Mouse (Mus musculus) limb, embryonic 11.5 days (tissue): ENCODE measurements around the gene Ociad1. TPM values are rescaled to one million over a fixed set of nuclear protein-coding genes. Genes with fewer than 3 reads are reported as not detected.

Experiments
- ATAC-seq: fragments of 200-750 bp; cut with Nextera tagmentation; 2 replicates; pipeline ENCODE4 v1.8.0; 2017; ENCODE audit warnings: low read depth; ENCODE audit not compliant: insufficient number of reproducible peaks, low FRiP score, low TSS enrichment
- DNase-seq: peaks from one replicate; pipeline ENCODE4 v3.0.0-alpha.2; 2015; ENCODE audit warnings: low spot score
- H3K27ac ChIP-seq: fragments of 300-500 bp; sonication (generic); replicated peaks from 2 replicates; pipeline ENCODE4 v1.5.1; 2014; ENCODE audit warnings: low read depth, mild to moderate bottlenecking, low read length
- H3K27me3 ChIP-seq: fragments of 300-500 bp; sonication (generic); 2 replicates; pipeline ENCODE4 v1.6.1; 2014; ENCODE audit warnings: mild to moderate bottlenecking, low read length, mixed read lengths; ENCODE audit not compliant: control insufficient read depth, insufficient read depth
- H3K36me3 ChIP-seq: fragments of 300-500 bp; sonication (generic); 2 replicates; pipeline ENCODE4 v1.6.1; 2014; ENCODE audit warnings: mild to moderate bottlenecking, low read length, moderate library complexity, mixed read lengths; ENCODE audit not compliant: control insufficient read depth, insufficient read depth
- H3K4me1 ChIP-seq: fragments of 300-500 bp; sonication (generic); 2 replicates; pipeline ENCODE4 v1.6.1; 2014; ENCODE audit warnings: low read length, mixed read lengths; ENCODE audit not compliant: control insufficient read depth, insufficient read depth
- H3K4me2 ChIP-seq: fragments of 300-500 bp; sonication (generic); 2 replicates; pipeline ENCODE4 v1.6.1; 2014; ENCODE audit warnings: low read depth, mild to moderate bottlenecking, moderate library complexity; ENCODE audit not compliant: severe bottlenecking
- H3K4me3 ChIP-seq: fragments of 300-500 bp; sonication (generic); 2 replicates; pipeline ENCODE4 v1.5.1; 2014; ENCODE audit warnings: low read depth, low read length
- H3K9ac ChIP-seq: fragments of 300-500 bp; sonication (generic); 2 replicates; pipeline ENCODE4 v1.6.1; 2014; ENCODE audit warnings: mild to moderate bottlenecking, low read length
- H3K9me3 ChIP-seq: fragments of 300-500 bp; sonication (generic); 2 replicates; pipeline ENCODE4 v1.6.1; 2016; ENCODE audit warnings: low read length; ENCODE audit not compliant: control insufficient read depth
- WGBS: fragments of 180-500 bp; shearing (Covaris S2); extraction: QIAGEN DNeasy Blood & Tissue Kit; methylation state at CpG from one replicate; pipeline ENCODE4 v1.1.7; 2014; 5-methylcytosine and 5-hydroxymethylcytosine counted together
- polyA plus RNA-seq: library from polyadenylated mRNA; unstranded; fragments of >200 nt; fragmentation: Nextera tagmentation; extraction: Ambion mirVana; gene quantifications from 2 replicates; pipeline ENCODE4 v1.2.1, GENCODE M21; 2014

Ociad1 gene
- polyA plus RNA-seq, 1 experiment from 2014 or later = 144 TPM

DNA sequence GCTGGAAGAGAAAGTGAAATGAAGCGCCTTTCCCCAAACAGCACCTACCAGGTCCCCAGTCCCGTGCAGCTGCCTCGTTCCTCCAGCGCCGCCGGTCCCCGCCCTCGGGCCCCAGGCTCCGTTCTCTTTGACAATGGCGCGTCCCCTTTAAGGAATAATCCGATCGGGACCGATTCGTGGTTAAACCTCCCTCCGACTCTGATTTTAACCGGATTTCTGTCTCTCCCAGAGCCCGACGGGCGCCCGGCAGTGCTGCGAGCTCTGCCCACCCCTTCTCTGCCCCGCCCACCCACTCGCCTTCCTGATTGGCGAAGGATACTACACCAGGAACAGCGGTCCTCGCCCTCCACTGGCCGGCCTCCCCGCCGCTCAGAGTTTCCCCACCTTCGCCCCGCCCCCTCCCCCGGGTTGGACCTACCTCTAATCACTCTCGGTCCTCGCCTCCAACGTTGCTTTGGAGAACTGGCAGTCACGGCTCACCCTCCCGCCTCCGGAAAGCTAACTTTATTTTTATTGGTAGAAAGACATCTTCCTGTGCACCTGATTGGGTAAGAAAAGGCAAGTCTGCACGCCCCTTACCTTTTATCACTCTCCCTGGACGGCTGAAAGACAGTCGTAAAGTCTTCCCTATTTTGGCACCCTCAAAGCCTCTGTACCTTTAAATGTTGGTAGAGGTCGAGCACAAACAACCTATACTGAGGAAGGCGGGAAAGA, 36.1 kb upstream of the Ociad1 start, which contains the start of gene Fryl:
Fryl (minus strand) TSS at position 268 of the 714 bp plus-strand sequence.
- Histone ChIP-seq H3K4me2 (peak within 1 kb of the TSS; percentile 77), H3K27me3 (no peaks in the 10 kb centered on the region), H3K27ac (peak within 1 kb of the TSS; percentile 84), H3K9ac (peak within 1 kb of the TSS; percentile 79), H3K4me3 (peak within 1 kb of the TSS; percentile 80), H3K4me1 (peaks cover 3% of the 10 kb centered on the region; the same call in 1 of the 2 replicates), H3K9me3 (no peaks in the 10 kb centered on the region), H3K36me3 (no peaks in the 10 kb centered on the region)
- ATAC-seq (peak; percentile 99), DNase-seq (peak; percentile 98)
- under 1% methylated on average over 44 of the region's 44 CpGs for WGBS

DNA sequence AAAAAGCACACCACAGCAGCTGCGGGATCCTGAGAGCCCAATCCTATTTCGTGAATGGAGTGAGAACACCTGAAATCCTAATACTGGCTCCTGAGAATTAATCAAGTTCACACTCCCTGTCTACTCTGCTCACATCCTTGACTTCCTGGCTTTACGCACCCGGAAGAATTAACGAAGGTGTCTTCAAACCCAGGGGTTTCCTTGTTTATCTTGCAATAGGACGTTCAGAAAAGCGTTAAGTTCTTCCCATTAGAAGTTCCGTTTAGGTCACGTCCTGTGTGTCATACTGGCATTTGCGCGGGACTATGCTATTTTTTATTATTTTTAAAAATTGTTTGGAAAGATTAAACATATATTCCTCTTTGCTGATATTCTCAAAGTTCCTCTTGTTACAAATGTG, 35.5 kb upstream of the Ociad1 start:
- DNase-seq (no peak), ATAC-seq (0 out of 2 replicates have a peak, but pooled peaks have one; percentile 0)
- no peaks in the 10 kb centered on the region for H3K9me3 ChIP-seq
- H3K27ac ChIP-seq = no peak overlapping the region
- 5% methylated on average over 11 of the region's 11 CpGs for WGBS
- no peaks in the 10 kb centered on the region for H3K36me3 ChIP-seq
- no peak overlapping the region for H3K9ac ChIP-seq
- H3K4me1 ChIP-seq = peaks cover 3% of the 10 kb centered on the region; the same call in 1 of the 2 replicates
- H3K27me3 ChIP-seq = no peaks in the 10 kb centered on the region
- H3K4me2 ChIP-seq = peak overlapping the region; percentile 42; the same call in 1 of the 2 replicates
- peak overlapping the region; percentile 21 for H3K4me3 ChIP-seq

DNA sequence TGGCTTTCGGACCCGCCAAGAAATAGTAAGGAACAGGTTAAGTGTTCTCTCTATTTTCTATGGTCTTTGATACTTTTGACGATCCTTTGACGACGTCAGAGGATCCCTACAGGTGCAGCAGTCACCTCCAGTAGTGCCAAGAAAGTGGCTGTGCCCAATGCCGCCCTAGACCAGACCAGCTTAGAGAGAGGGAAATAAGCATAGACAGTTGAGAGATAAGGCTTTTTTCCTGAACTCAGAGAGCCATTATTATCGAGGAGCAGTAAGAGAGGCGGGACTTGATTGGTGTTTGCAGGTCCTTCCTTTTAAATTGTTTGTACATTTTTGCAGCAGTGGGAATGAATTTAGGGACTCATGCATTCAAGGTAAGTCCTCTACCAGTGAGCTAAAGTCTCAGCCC, 34.9 kb upstream of the Ociad1 start:
- H3K36me3 ChIP-seq = no peaks in the 10 kb centered on the region
- no peaks in the 10 kb centered on the region for H3K27me3 ChIP-seq
- ATAC-seq (no peak), DNase-seq (no peak)
- H3K4me2 ChIP-seq = no peak overlapping the region; the same call in 1 of the 2 replicates
- H3K4me1 ChIP-seq = peaks cover 3% of the 10 kb centered on the region; the same call in 1 of the 2 replicates
- H3K27ac ChIP-seq = no peak overlapping the region
- WGBS = 51% methylated on average over 8 of the region's 8 CpGs
- H3K9me3 ChIP-seq = no peaks in the 10 kb centered on the region
- H3K9ac ChIP-seq = no peak overlapping the region
- H3K4me3 ChIP-seq = no peak overlapping the region

DNA sequence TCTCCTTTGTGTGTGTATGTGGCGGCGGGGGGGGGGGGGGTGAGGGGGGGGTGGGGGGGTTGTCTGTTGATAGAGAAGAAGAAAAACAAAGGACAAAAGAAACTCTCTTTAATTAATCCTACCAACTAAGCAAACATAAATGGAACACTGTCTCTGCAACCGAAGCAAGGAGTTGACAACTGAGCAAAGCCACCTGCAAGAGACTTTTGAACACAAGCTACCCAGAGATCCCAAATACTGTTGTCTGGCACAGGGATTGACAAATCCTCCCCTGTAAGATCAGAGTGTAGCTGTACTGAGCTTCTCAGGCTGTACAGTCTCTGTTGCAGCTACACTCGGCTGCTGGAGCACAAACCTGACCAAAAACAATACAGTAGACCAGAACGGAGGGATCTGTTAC, 28.5 kb upstream of the Ociad1 start:
- 91% methylated on average over 3 of the region's 5 CpGs for WGBS
- no peaks in the 10 kb centered on the region for H3K36me3 ChIP-seq
- H3K27me3 ChIP-seq = no peaks in the 10 kb centered on the region
- H3K27ac ChIP-seq = no peak overlapping the region
- no peak overlapping the region for H3K4me3 ChIP-seq
- no peak for DNase-seq
- ATAC-seq = no peak
- no peaks in the 10 kb centered on the region for H3K4me1 ChIP-seq
- no peaks in the 10 kb centered on the region for H3K9me3 ChIP-seq
- H3K4me2 ChIP-seq = no peak overlapping the region
- no peak overlapping the region for H3K9ac ChIP-seq

DNA sequence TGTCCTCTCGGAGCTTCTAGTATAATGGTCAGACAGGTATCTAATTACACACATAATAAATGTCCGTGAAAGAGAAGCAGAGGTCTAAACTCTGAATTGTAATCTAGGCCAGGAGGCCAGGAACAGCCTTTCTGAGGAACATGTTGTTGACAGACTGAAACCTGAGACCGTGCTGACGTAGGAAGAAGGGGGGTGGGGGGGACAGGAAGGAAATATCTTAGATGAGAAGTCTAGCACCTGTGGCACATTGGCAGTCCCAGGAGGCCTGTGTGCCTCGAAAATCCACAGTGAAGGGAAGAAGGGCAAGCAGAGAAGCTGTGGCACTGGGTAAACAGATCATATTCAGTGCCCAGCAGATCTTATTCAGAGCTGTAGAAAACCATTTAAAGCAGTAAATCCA, 27.1 kb upstream of the Ociad1 start:
- H3K4me2 ChIP-seq = no peak overlapping the region

DNA sequence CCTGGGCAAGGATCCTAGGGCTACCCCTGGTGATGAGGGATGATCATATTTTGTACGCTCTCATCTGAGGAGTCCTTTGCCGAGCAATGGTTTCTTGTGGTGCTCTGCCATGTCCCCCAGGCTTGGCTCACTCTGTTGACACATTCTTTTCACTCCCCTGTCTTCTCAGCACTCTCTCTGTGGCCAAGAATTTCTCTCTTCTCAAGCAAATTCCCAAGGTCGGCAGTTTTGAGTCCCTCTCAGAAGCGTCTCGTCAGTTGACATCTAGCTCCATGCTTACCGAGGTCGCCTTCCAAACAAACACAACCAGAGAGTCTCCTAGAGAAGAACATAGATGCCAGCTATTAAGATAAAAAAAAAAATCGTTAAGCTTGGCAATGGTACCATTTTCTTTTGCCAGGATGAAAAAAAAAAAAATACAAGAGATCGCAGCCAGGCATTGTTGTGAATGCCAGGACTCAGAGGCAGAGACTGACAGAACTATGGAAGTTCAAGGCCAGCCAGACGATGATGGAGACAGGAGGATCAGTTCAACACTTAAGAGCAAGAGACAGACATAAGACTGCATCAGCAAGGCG, 23.9 kb upstream of the Ociad1 start:
- Histone ChIP-seq H3K9me3 (no peaks in the 10 kb centered on the region), H3K4me3 (no peak overlapping the region), H3K27me3 (no peaks in the 10 kb centered on the region), H3K36me3 (no peaks in the 10 kb centered on the region), H3K27ac (no peak overlapping the region), H3K4me1 (no peaks in the 10 kb centered on the region), H3K4me2 (no peak overlapping the region), H3K9ac (no peak overlapping the region)
- DNase-seq = no peak
- 86% methylated on average over 11 of the region's 11 CpGs for WGBS
- no peak for ATAC-seq

More for the DNA sequence above, 27.1 kb upstream of the Ociad1 start:
- DNase-seq (peak; percentile 59), ATAC-seq (no peak)
- Histone ChIP-seq H3K36me3 (no peaks in the 10 kb centered on the region), H3K4me1 (no peaks in the 10 kb centered on the region), H3K4me3 (no peak overlapping the region), H3K9me3 (no peaks in the 10 kb centered on the region), H3K27me3 (no peaks in the 10 kb centered on the region), H3K9ac (no peak overlapping the region), H3K27ac (no peak overlapping the region; the same call in 1 of the 2 replicates)
- WGBS = 11% methylated on average over 5 of the region's 5 CpGs

DNA sequence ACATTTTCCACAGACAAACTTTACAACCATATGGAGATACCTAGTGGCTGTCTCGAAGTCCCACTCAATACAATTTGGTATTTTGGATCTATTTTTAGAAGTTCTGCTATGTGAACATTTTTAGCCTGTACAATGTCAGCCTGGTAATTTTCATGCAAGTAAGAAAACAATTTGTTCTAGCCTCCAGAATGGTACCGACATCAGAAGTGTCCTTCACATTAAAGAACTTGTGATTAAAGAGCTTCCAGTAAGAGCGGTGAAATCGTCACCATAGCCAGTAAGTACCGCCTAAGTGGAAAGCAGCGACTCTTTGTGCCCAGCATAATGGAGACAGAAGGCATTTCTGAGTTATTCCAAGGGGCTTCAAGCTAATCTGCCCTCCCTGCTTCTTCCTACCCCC, 22.0 kb upstream of the Ociad1 start:
- ATAC-seq = no peak

DNA sequence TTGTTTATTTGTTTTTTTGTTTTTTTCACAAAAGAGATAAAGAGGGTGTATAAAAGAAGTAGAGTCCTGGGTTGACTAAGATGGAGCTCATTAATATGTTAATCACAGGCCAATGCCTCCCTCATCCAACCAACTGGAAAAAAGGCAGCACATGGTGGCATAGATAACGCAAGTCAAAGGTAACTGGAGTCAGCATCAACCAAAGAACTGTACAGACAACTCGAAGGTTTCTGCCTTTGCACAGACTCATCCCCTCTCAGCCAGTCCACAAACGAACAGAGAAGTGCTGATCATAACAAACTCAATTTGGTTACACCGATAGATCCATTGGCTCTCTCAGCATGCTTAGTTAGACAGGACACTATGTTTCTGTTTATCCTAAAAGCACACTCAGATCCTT, 19.4 kb upstream of the Ociad1 start:
- Histone ChIP-seq H3K9ac (no peak overlapping the region), H3K4me1 (no peaks in the 10 kb centered on the region), H3K4me2 (no peak overlapping the region), H3K4me3 (no peak overlapping the region), H3K27me3 (no peaks in the 10 kb centered on the region), H3K36me3 (no peaks in the 10 kb centered on the region), H3K27ac (no peak overlapping the region), H3K9me3 (no peaks in the 10 kb centered on the region)
- WGBS = 82% methylated on average over 4 of the region's 4 CpGs
- ATAC-seq (no peak), DNase-seq (no peak)

More for the DNA sequence above, 22.0 kb upstream of the Ociad1 start:
- no peak for DNase-seq
- Histone ChIP-seq H3K9me3 (no peaks in the 10 kb centered on the region), H3K4me1 (no peaks in the 10 kb centered on the region), H3K36me3 (no peaks in the 10 kb centered on the region), H3K27me3 (no peaks in the 10 kb centered on the region), H3K9ac (no peak overlapping the region), H3K27ac (no peak overlapping the region), H3K4me2 (no peak overlapping the region), H3K4me3 (no peak overlapping the region)
- WGBS = 82% methylated on average over 6 of the region's 6 CpGs
